Mouse (Mus musculus) E14TG2a.4 (cell line): ENCODE data around the gene Ust.

ENCODE experiments used
- CTCF ChIP-seq: conservative IDR thresholded peaks from 2 replicates; pipeline ENCODE4 v1.5.1; 2014; ENCODE audit warnings: low read length
- NANOG ChIP-seq: IDR thresholded peaks from 2 replicates; pipeline ENCODE4 v1.6.1; 2014; ENCODE audit warnings: borderline replicate concordance, low read length, mixed read lengths

GRCm38 (mm10) chr10:8197661-8198060 lies 321.0 kb downstream of the Ust start:
- TF ChIP-seq CTCF (no peak), NANOG (no peak)
